24 mouse cellular contexts compared by ENCODE assay signal in the genomic region with DNA sequence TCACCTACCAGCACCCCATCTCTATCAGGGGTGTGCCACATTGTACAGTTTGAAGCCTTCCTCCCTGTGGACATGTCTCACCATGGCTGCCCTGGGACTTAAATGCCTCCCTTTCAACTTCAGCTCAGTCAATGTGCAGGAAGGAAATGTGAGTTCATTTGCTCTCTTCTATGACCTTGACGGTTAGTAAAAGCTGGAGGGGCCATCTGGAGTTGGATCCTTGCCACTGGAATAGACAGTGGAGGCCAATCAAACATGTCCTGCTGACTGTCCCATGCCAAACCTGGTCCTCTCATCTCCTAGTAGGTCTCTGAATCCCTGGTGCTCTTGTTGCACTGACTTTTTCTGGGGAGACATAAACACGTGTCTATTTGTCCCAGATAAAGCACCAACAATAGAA.
A peak's percentile ranks its signal among the peaks of the same experiment; 100 is the strongest.
DNase-seq lines count a peak whose midpoint lies in the region; ATAC-seq and TF ChIP-seq lines count a peak whose summit lies in the region.
"Had no signal": no experiment of that assay in that cellular context is flagged by ENCODE, and none has a peak within 500 bp of the region (broad histone marks: within the 10 kb centered on the region; RNA-seq: fewer than 3 reads in every experiment).

No protein-coding gene starts in this region.

- no peak for TF ChIP-seq CTCF in heart, postnatal 0 days (IDR thresholded peaks at IDR 0.05; ENCODE audit: low read depth)
- TF ChIP-seq CTCF in lung, embryonic 14.5 days (IDR thresholded peaks at IDR 0.05; ENCODE audit: low read depth): no peak

- peak; percentile 24; the same call in 1 of the 2 replicates for ATAC-seq in heart, postnatal 0 days (ENCODE audit: insufficient read depth, low read depth)
- ATAC-seq in lung, embryonic 14.5 days (ENCODE audit: insufficient read depth): no peak
- ATAC-seq: CD4-positive, CD25-positive, alpha-beta regulatory T cell, adult 4 months; forebrain, embryonic 14.5 days; forebrain, postnatal 0 days; hindbrain, postnatal 0 days; inflammation-experienced regulatory T-cells, adult 6 months; intestine, embryonic 16.5 days had no signal

- H3K9me3 ChIP-seq in heart, postnatal 0 days (replicated peaks; ENCODE audit: control insufficient read depth, low read length): no peaks in the 10 kb centered on the region
- no peaks in the 10 kb centered on the region for H3K9me3 ChIP-seq in lung, embryonic 14.5 days (ENCODE audit: low read depth, low read length)
- H3K9me3 ChIP-seq: embryonic facial prominence, embryonic 12.5 days; embryonic facial prominence, embryonic 15.5 days; heart, embryonic 10.5 days; heart, embryonic 13.5 days had no signal

- DNase-seq in cerebellum, postnatal 10 days: peak; percentile 54 to 60
- DNase-seq in cerebellum, adult 18-20 months: no peak
- DNase-seq in heart, postnatal 0 days (ENCODE audit: low spot score): no peak
- no peak for DNase-seq in heart, adult 18-20 months
- DNase-seq in lung, embryonic 14.5 days: peak; percentile 12
- DNase-seq in lung, postnatal 14 days: no peak
- DNase-seq: adrenal gland, postnatal 14 days; cerebellum, adult 11-12 months; cerebellum, adult 9-10 months; cerebellum, postnatal 25 days; forebrain, postnatal 0 days; gastrocnemius, postnatal 10 days; gastrocnemius, postnatal 36 days; kidney, adult 18-20 months had no signal

- H3K27me3 ChIP-seq in heart, postnatal 0 days (ENCODE audit: control insufficient read depth, insufficient read depth, low read length): no peaks in the 10 kb centered on the region
- H3K27me3 ChIP-seq in lung, embryonic 14.5 days (ENCODE audit: insufficient read depth, low read length): no peaks in the 10 kb centered on the region
- H3K27me3 ChIP-seq: embryonic facial prominence, embryonic 12.5 days; embryonic facial prominence, embryonic 15.5 days; heart, embryonic 13.5 days had no signal

- no peak overlapping the region for H3K27ac ChIP-seq in heart, postnatal 0 days (ENCODE audit: low read depth)
- H3K27ac ChIP-seq in lung, embryonic 14.5 days (ENCODE audit: low read depth): no peak overlapping the region
- H3K27ac ChIP-seq: embryonic facial prominence, embryonic 12.5 days; embryonic facial prominence, embryonic 15.5 days; heart, embryonic 10.5 days; heart, embryonic 13.5 days; hindbrain, embryonic 14.5 days; hindbrain, postnatal 0 days had no signal

- no peak overlapping the region for H3K4me3 ChIP-seq in heart, postnatal 0 days (ENCODE audit: low read depth, low read length)
- H3K4me3 ChIP-seq in lung, embryonic 14.5 days (ENCODE audit: low read depth, low read length): no peak overlapping the region
- H3K4me3 ChIP-seq: embryonic facial prominence, embryonic 12.5 days; embryonic facial prominence, embryonic 15.5 days; heart, embryonic 10.5 days; heart, embryonic 13.5 days had no signal

- no peak overlapping the region for H3K4me2 ChIP-seq in heart, postnatal 0 days (ENCODE audit: low read depth, low read length)
- no peak overlapping the region for H3K4me2 ChIP-seq in lung, embryonic 14.5 days
- H3K4me2 ChIP-seq: embryonic facial prominence, embryonic 12.5 days; embryonic facial prominence, embryonic 15.5 days; heart, embryonic 13.5 days; hindbrain, embryonic 14.5 days had no signal

- no peak overlapping the region for H3K9ac ChIP-seq in heart, postnatal 0 days (replicated peaks; ENCODE audit: low read depth, low read length)
- H3K9ac ChIP-seq in lung, embryonic 14.5 days: no peak overlapping the region
- H3K9ac ChIP-seq: embryonic facial prominence, embryonic 12.5 days; embryonic facial prominence, embryonic 15.5 days; forebrain, postnatal 0 days; heart, embryonic 13.5 days; hindbrain, embryonic 14.5 days had no signal

- H3K4me1 ChIP-seq in heart, postnatal 0 days (ENCODE audit: control insufficient read depth, insufficient read depth): peaks cover 10% of the 10 kb centered on the region
- H3K4me1 ChIP-seq in lung, embryonic 14.5 days (ENCODE audit: insufficient read depth): no peaks in the 10 kb centered on the region
- H3K4me1 ChIP-seq: embryonic facial prominence, embryonic 12.5 days; embryonic facial prominence, embryonic 15.5 days; heart, embryonic 10.5 days had no signal

- H3K36me3 ChIP-seq in heart, postnatal 0 days (replicated peaks; ENCODE audit: control insufficient read depth, insufficient read depth, low read length): no peaks in the 10 kb centered on the region
- H3K36me3 ChIP-seq in lung, embryonic 14.5 days (ENCODE audit: insufficient read depth): no peaks in the 10 kb centered on the region
- H3K36me3 ChIP-seq: embryonic facial prominence, embryonic 12.5 days; embryonic facial prominence, embryonic 15.5 days; heart, embryonic 10.5 days; heart, embryonic 13.5 days had no signal

- 13% methylated on average over 2 of the region's 2 CpGs for WGBS in heart, postnatal 0 days
- 46% methylated on average over 2 of the region's 2 CpGs for WGBS in lung, embryonic 14.5 days

- TF ChIP-seq EP300 in heart, postnatal 0 days (IDR thresholded peaks at IDR 0.05; ENCODE audit: low read depth): no peak

Comparison
In these comparisons a context has a peak if more than half of its experiments do, and no peak if none do; other contexts are left out.
1. DNase-seq: peak in cerebellum, postnatal 10 days (2 of 2) and lung, embryonic 14.5 days (single experiment); none in cerebellum, adult 18-20 months (0 of 2), heart, postnatal 0 days (single experiment), heart, adult 18-20 months (0 of 2) and lung, postnatal 14 days (single experiment).